Mouse (Mus musculus) lung, embryonic 15.5 days (tissue): ENCODE data around the gene Dis3l. TPM values are rescaled to one million over a fixed set of nuclear protein-coding genes. Genes with fewer than 3 reads are reported as not detected.
"Not testable (repeated sequence)": the region's sequence is repeated elsewhere in the genome, so short reads cannot be mapped to it uniquely, and the experiment has no call there.

Experiments
- ATAC-seq: fragments of 200-750 bp; cut with Nextera tagmentation; 2 replicates; pipeline ENCODE4 v1.8.0; 2017; ENCODE audit warnings: moderate number of reproducible peaks, borderline replicate concordance; ENCODE audit not compliant: low FRiP score, low TSS enrichment; ENCODE audit errors: extremely low read depth
- H3K27ac ChIP-seq: fragments of 300-500 bp; sonication (generic); 2 replicates; pipeline ENCODE4 v1.5.1; 2015; ENCODE audit warnings: moderate library complexity, mild to moderate bottlenecking, inconsistent platforms
- H3K27me3 ChIP-seq: fragments of 300-500 bp; sonication (generic); 2 replicates; pipeline ENCODE4 v1.6.1; 2015; ENCODE audit warnings: inconsistent platforms
- H3K36me3 ChIP-seq: fragments of 300-500 bp; sonication (generic); 2 replicates; pipeline ENCODE4 v1.6.1; 2015; ENCODE audit warnings: inconsistent platforms
- H3K4me1 ChIP-seq: fragments of 300-500 bp; sonication (generic); 2 replicates; pipeline ENCODE4 v1.6.1; 2015; ENCODE audit warnings: inconsistent platforms
- H3K4me2 ChIP-seq: fragments of 300-500 bp; sonication (generic); 2 replicates; pipeline ENCODE4 v1.6.1; 2015; ENCODE audit warnings: inconsistent platforms, mild to moderate bottlenecking, moderate library complexity
- H3K4me3 ChIP-seq: fragments of 300-500 bp; sonication (generic); 2 replicates; pipeline ENCODE4 v1.5.1; 2015; ENCODE audit warnings: mild to moderate bottlenecking, inconsistent platforms
- H3K9ac ChIP-seq: fragments of 300-500 bp; sonication (generic); 2 replicates; pipeline ENCODE4 v1.6.1; 2015; ENCODE audit warnings: inconsistent platforms
- H3K9me3 ChIP-seq: fragments of 300-500 bp; sonication (generic); 2 replicates; pipeline ENCODE4 v1.6.1; 2016; ENCODE audit warnings: inconsistent platforms
- WGBS: fragments of 180-500 bp; shearing (Covaris S2); methylation state at CpG from one replicate; pipeline ENCODE4 v1.1.7; 2015; 5-methylcytosine and 5-hydroxymethylcytosine counted together
- polyA plus RNA-seq: library from polyadenylated mRNA; unstranded; fragments of >200 nt; fragmentation: Nextera tagmentation; extraction: Ambion mirVana; gene quantifications from 2 replicates; pipeline ENCODE4 v1.2.1, GENCODE M21; 2015

Dis3l gene
- polyA plus RNA-seq, 1 experiment from 2014 or later = 21.4 TPM

DNA sequence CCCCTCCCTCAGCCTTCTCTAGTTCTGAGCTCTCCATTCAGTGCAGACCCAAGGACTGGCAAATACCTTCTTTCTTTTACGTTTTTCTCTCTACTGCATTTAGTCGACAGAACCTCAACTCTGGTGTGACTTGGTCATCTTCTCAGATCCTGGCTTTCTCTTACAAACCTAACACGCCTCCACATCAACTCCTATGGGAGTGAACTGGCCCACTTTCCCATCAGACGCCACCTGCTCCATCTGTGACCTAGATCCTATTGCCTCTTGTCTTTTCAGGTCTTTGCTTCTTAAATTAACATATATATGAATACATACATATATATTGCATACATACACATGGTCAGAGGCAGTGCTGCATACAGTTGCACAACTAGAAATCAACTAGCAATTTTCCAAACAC, 67.3 kb downstream of the Dis3l start:
- Histone ChIP-seq H3K9ac (no peak overlapping the region), H3K4me2 (no peak overlapping the region), H3K4me1 (no peaks in the 10 kb centered on the region), H3K27ac (no peak overlapping the region), H3K4me3 (no peak overlapping the region), H3K36me3 (no peaks in the 10 kb centered on the region), H3K27me3 (no peaks in the 10 kb centered on the region), H3K9me3 (no peaks in the 10 kb centered on the region)
- 78% methylated on average over 4 of the region's 4 CpGs for WGBS
- ATAC-seq = no peak

DNA sequence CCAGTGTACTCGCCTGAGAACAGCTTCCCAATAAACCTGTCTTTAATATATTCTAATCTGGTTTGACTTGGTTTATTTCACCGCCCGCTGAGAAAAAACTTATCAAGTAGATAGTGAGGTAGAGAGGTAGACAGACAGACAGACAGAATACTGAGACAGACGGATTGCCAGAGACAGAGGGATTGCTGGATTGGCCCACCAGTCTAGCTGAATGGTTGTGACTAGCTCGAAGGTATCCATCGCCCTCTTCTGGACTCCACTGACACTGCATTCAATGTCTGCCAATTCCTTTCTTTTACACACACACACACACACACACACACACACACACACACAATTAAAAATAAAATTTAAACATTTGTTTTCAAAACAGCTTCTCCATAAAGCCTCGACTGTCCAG, 68.5 kb downstream of the Dis3l start:
- Histone ChIP-seq H3K4me3 (no peak overlapping the region), H3K9ac (no peak overlapping the region), H3K36me3 (no peaks in the 10 kb centered on the region), H3K4me2 (no peak overlapping the region), H3K4me1 (no peaks in the 10 kb centered on the region), H3K27ac (no peak overlapping the region), H3K9me3 (no peaks in the 10 kb centered on the region), H3K27me3 (no peaks in the 10 kb centered on the region)
- 28% methylated on average over 7 of the region's 7 CpGs for WGBS
- no peak for ATAC-seq

DNA sequence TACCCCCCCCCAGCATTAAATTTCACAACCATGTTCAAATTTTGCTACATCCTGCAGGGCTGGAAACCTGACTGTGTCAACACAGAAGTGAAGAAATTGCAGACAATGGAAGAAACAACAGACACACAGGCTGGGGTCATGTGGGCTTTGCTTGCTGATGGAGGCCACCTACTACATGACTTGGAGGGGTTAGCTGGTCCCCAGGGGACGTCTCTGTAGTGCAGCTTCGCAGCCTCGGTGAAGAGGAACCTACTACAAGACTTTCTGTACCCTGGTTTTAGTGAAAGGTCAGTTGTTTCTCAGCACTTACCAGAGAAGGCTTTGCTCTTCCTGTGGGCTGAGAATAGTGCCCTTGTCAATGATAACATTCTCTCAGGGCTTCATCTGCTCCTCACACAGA, 69.8 kb downstream of the Dis3l start:
- WGBS = 61% methylated on average over 3 of the region's 3 CpGs
- no peak for ATAC-seq
- H3K4me1 ChIP-seq = no peaks in the 10 kb centered on the region
- H3K9ac ChIP-seq = no peak overlapping the region
- H3K4me3 ChIP-seq = no peak overlapping the region
- H3K4me2 ChIP-seq = no peak overlapping the region
- no peaks in the 10 kb centered on the region for H3K9me3 ChIP-seq
- no peaks in the 10 kb centered on the region for H3K36me3 ChIP-seq
- H3K27ac ChIP-seq = no peak overlapping the region
- H3K27me3 ChIP-seq = no peaks in the 10 kb centered on the region

DNA sequence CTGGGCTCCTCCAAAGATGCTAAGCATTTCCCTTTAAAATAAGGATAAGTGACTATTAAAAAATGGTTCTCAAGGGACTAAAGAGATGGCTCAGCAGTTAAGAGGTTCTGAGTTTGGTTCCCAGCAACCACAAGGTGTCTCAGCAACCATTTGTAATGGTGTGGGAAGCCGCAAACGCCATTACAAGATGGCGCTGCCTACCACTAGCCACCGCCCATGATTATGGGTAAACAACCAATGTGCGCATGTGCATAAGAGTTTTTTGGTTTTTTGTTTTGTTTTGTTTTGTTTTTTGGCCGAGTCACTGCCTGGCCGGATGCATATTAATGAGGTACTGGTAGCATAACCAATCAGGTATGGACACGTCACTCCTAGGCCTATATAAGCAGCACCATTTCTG, 72.3 kb downstream of the Dis3l start:
- not testable (repeated sequence) for H3K27me3 ChIP-seq, H3K36me3 ChIP-seq, H3K4me3 ChIP-seq, H3K4me2 ChIP-seq, ATAC-seq, H3K27ac ChIP-seq, H3K4me1 ChIP-seq, H3K9ac ChIP-seq, H3K9me3 ChIP-seq
- WGBS = 93% methylated on average over 8 of the region's 8 CpGs

DNA sequence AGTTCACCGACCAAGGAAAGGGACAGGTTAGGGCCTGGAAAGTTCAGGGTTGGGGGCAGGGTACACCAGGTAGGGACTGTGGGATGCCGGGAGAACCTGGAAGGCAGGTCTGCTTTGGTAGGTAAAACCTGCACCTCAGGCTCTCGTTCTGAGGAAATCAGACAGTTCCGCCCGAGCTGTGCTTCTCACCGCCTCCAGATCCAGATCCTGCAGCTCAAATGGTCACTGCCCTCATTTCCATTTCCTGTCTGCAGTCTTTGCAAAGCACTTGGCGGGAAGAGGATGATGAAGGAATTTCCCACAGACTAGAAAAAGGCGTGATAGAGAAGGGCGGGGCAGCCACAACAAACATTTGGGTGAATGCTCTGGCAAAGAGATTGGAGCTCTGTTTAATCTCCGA, 72.9 kb downstream of the Dis3l start:
- Histone ChIP-seq H3K36me3 (no peaks in the 10 kb centered on the region), H3K9ac (no peak overlapping the region), H3K9me3 (no peaks in the 10 kb centered on the region), H3K27ac (no peak overlapping the region), H3K27me3 (no peaks in the 10 kb centered on the region), H3K4me2 (no peak overlapping the region), H3K4me3 (no peak overlapping the region), H3K4me1 (no peaks in the 10 kb centered on the region)
- no peak for ATAC-seq
- 79% methylated on average over 10 of the region's 10 CpGs for WGBS

DNA sequence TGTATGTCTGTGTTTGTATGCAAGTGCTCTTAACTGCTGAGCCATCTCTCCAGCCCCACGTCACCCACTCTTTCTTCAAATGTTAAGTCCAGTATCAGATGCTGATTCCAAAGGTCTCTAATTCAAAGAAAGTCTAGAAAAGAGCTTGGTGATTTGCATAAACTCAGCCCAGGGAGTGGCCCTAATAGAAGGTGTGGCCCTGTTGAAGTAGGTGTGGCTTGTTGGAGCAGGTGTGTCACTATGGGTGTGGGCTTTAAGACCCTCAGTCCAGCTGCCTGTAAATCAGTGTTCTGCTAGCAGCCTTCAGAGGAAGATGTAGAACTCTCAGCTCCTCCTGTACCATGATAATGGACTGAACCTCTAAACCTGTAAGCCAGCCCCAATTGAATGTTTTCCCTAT, 73.9 kb downstream of the Dis3l start:
- Histone ChIP-seq H3K9me3 (no peaks in the 10 kb centered on the region), H3K4me3 (no peak overlapping the region), H3K27ac (no peak overlapping the region), H3K9ac (no peak overlapping the region), H3K36me3 (no peaks in the 10 kb centered on the region), H3K4me2 (no peak overlapping the region), H3K4me1 (no peaks in the 10 kb centered on the region), H3K27me3 (no peaks in the 10 kb centered on the region)
- no peak for ATAC-seq
- WGBS = 94% methylated on average over 1 of the region's 1 CpGs

DNA sequence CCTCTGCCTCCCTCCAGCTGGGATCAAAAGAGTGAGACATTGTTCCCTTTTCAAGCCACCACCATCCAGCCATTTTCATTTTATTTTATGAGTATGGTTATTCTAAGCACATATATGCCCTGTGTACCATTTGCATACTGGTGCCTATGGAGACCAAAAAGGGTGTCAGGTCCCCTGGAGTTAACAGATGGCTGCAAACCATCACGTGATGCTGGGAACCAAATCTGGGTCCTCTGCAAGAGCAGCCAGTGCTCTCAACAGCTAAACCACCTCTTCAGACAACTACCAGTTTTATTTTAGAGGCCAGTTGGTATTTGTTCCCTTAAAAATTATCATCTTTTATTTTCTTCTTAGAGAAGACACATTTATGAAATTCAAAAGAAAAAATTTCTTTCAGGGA, 76.3 kb downstream of the Dis3l start:
- no peaks in the 10 kb centered on the region for H3K4me1 ChIP-seq
- H3K9ac ChIP-seq = no peak overlapping the region
- H3K9me3 ChIP-seq = no peaks in the 10 kb centered on the region
- no peaks in the 10 kb centered on the region for H3K36me3 ChIP-seq
- no peak overlapping the region for H3K4me2 ChIP-seq
- no peaks in the 10 kb centered on the region for H3K27me3 ChIP-seq
- H3K27ac ChIP-seq = no peak overlapping the region
- no peak overlapping the region for H3K4me3 ChIP-seq
- ATAC-seq = no peak
- WGBS = 36% methylated on average over 1 of the region's 1 CpGs

DNA sequence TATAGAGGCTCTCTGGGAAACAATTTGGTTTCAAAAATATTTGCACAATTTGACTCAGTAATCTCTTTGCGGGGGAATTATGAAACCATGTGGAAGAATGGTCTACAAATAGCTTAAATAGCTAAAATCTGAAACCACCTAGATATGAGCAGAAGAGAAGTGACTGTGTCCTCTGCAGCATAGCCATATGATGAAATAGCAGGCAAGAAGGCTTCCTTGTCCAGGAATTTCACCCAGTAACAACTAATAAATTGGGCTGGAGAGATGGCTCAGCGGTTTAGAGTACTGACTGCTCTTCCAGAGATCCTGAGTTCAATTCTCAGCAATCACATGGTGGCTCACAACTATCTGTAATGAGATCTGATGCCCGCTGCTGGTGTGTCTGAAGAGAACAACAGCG, 80.1 kb downstream of the Dis3l start:
- Histone ChIP-seq H3K27ac (no peak overlapping the region), H3K9me3 (no peaks in the 10 kb centered on the region), H3K4me2 (no peak overlapping the region), H3K4me3 (no peak overlapping the region), H3K27me3 (no peaks in the 10 kb centered on the region), H3K4me1 (no peaks in the 10 kb centered on the region), H3K36me3 (no peaks in the 10 kb centered on the region), H3K9ac (no peak overlapping the region)
- 75% methylated on average over 4 of the region's 4 CpGs for WGBS
- no peak for ATAC-seq

DNA sequence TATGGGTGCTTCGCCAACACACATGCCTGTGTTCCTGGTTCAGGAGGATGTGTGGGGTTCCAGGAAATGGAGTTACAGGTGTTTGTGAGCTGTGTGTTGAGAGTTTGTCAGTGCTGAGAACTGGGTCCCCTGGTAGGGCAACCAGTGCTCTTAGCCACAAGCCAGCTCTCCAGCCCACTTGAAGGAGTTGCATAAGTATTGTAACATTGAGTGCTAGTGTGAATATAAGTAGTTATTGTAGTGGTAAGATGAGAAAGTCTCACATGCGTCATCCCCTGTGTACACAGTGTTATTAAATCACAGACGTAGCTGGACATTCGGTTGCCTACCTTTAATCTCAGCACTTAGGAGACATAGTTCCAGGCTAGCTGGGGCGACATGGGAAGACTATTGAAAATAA, 81.2 kb downstream of the Dis3l start:
- 63% methylated on average over 5 of the region's 5 CpGs for WGBS
- no peak for ATAC-seq
- no peaks in the 10 kb centered on the region for H3K36me3 ChIP-seq
- no peak overlapping the region for H3K27ac ChIP-seq
- H3K4me3 ChIP-seq = no peak overlapping the region
- no peaks in the 10 kb centered on the region for H3K27me3 ChIP-seq
- H3K9me3 ChIP-seq = no peaks in the 10 kb centered on the region
- H3K9ac ChIP-seq = no peak overlapping the region
- no peaks in the 10 kb centered on the region for H3K4me1 ChIP-seq
- no peak overlapping the region for H3K4me2 ChIP-seq

Other genes starting within 250 kb of the Dis3l start
- gene Lctl, start 224.1 kb downstream of the Dis3l start, polyA plus RNA-seq = not detected in 2 replicates
- gene Zwilch, start 168.2 kb downstream of the Dis3l start, polyA plus RNA-seq = 26.3 and 26.6 TPM in 2 replicates
- 1,133 and 1,159 TPM in 2 replicates for gene Rpl4, start 167.9 kb downstream of the Dis3l start, polyA plus RNA-seq
- gene Snapc5, start 162.0 kb downstream of the Dis3l start, polyA plus RNA-seq = 30.6 and 32.8 TPM in 2 replicates
- 1.1 and 2.4 TPM in 2 replicates for gene Uchl4, start 106.1 kb downstream of the Dis3l start, polyA plus RNA-seq
- 69.9 and 70.3 TPM in 2 replicates for gene Map2k1, start 87.7 kb downstream of the Dis3l start, polyA plus RNA-seq
- gene Tipin, start 59.7 kb downstream of the Dis3l start, polyA plus RNA-seq = 238 and 250 TPM in 2 replicates
- gene Megf11, start 44.3 kb upstream of the Dis3l start, polyA plus RNA-seq = 0.93 and 1.0 TPM in 2 replicates